Mouse (Mus musculus) lung, embryonic 14.5 days (tissue): ENCODE data around the gene Fam221b. TPM values are rescaled to one million over a fixed set of nuclear protein-coding genes. Genes with fewer than 3 reads are reported as not detected.
A peak's percentile ranks its signal among the peaks of the same experiment; 100 is the strongest.

Experiments
- ATAC-seq: fragments of 200-750 bp; cut with Nextera tagmentation; 2 replicates; pipeline ENCODE4 v1.8.0; 2017; ENCODE audit warnings: mild to moderate bottlenecking, moderate TSS enrichment, moderate library complexity; ENCODE audit not compliant: insufficient read depth
- DNase-seq: peaks from one replicate; pipeline ENCODE4 v3.0.0-alpha.2; 2015
- H3K27ac ChIP-seq: fragments of 300-500 bp; sonication (generic); 2 replicates; pipeline ENCODE4 v1.5.1; 2014; ENCODE audit warnings: low read depth, mild to moderate bottlenecking, moderate library complexity
- H3K27me3 ChIP-seq: fragments of 300-500 bp; sonication (generic); 2 replicates; pipeline ENCODE4 v1.6.1; 2014; ENCODE audit warnings: low read length, control low read depth; ENCODE audit not compliant: insufficient read depth
- H3K36me3 ChIP-seq: fragments of 300-500 bp; sonication (generic); 2 replicates; pipeline ENCODE4 v1.6.1; 2014; ENCODE audit warnings: control low read depth; ENCODE audit not compliant: insufficient read depth
- H3K4me1 ChIP-seq: fragments of 300-500 bp; sonication (generic); 2 replicates; pipeline ENCODE4 v1.6.1; 2014; ENCODE audit warnings: antibody characterized with exemption, control low read depth; ENCODE audit not compliant: insufficient read depth
- H3K4me2 ChIP-seq: fragments of 300-500 bp; sonication (generic); 2 replicates; pipeline ENCODE4 v1.6.1; 2014; ENCODE audit warnings: mild to moderate bottlenecking
- H3K4me3 ChIP-seq: fragments of 300-500 bp; sonication (generic); 2 replicates; pipeline ENCODE4 v1.5.1; 2014; ENCODE audit warnings: low read depth, low read length
- H3K9ac ChIP-seq: fragments of 300-500 bp; sonication (generic); 2 replicates; pipeline ENCODE4 v1.6.1; 2014
- H3K9me3 ChIP-seq: fragments of 300-500 bp; sonication (generic); 2 replicates; pipeline ENCODE4 v1.6.1; 2016; ENCODE audit warnings: low read depth, low read length, control low read depth
- CTCF ChIP-seq: IDR thresholded peaks from 2 replicates; pipeline ENCODE4 v1.5.1; 2016; ENCODE audit warnings: antibody characterized with exemption, low read depth
- WGBS: fragments of 180-500 bp; shearing (Covaris S2); extraction: QIAGEN DNeasy Blood & Tissue Kit; methylation state at CpG from one replicate; pipeline ENCODE4 v1.1.7; 2014; 5-methylcytosine and 5-hydroxymethylcytosine counted together
- polyA plus RNA-seq: library from polyadenylated mRNA; unstranded; fragments of >200 nt; fragmentation: Nextera tagmentation; extraction: Ambion mirVana; gene quantifications from 2 replicates; pipeline ENCODE4 v1.2.1, GENCODE M21; 2014

The Fam221b gene
- polyA plus RNA-seq, 1 experiment from 2014 or later: 3.2 TPM

- DNase-seq (no peak), ATAC-seq (no peak)
- Histone ChIP-seq H3K27ac (no peak within 1 kb of the TSS), H3K9ac (no peak within 1 kb of the TSS), H3K4me2 (no peak within 1 kb of the TSS), H3K9me3 (no peaks in the 10 kb centered on the region), H3K36me3 (no peaks in the 10 kb centered on the region), H3K4me1 (no peaks in the 10 kb centered on the region), H3K27me3 (no peaks in the 10 kb centered on the region), H3K4me3 (no peak within 1 kb of the TSS)
- 85% methylated on average over 6 of the region's 6 CpGs for WGBS
- no peak for TF ChIP-seq CTCF
Observed at GRCm38 (mm10) chr4:43700707-43701106, 31.8 kb upstream of the Fam221b start, which contains the start of gene Olfr70. Olfr70 (minus strand) TSS chr4:43700807.

GRCm38 (mm10) chr4:43696561-43696960, 27.6 kb upstream of the Fam221b start:
- H3K9me3 ChIP-seq: no peaks in the 10 kb centered on the region
- no peaks in the 10 kb centered on the region for H3K4me1 ChIP-seq
- H3K9ac ChIP-seq: no peak overlapping the region
- 87% methylated on average over 13 of the region's 13 CpGs for WGBS
- no peak overlapping the region for H3K27ac ChIP-seq
- TF ChIP-seq CTCF: no peak
- H3K4me3 ChIP-seq: no peak overlapping the region
- H3K27me3 ChIP-seq: no peaks in the 10 kb centered on the region
- DNase-seq (no peak), ATAC-seq (no peak)
- H3K36me3 ChIP-seq: no peaks in the 10 kb centered on the region
- no peak overlapping the region for H3K4me2 ChIP-seq

DNA sequence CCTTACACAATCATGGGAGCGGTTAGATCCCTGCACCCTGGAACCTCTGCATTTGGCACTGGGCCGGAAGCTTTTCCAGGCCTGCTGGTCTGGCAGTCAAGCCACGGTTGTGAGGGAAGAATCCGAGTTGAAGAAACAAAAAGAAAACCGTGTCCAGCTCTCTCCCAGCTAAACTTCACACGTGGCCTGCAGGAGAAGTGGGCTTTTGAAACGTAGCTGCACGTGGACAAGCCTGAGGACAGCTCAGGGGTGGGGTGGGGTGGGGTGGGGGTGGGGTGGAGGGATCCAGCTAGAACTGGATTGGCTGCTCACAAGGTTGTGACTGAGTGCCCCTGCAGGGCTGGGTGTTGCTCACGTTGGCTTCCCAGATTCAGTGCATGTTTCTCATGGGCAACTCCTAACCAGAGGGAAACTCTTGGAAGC, 26.3 kb upstream of the Fam221b start:
- no peaks in the 10 kb centered on the region for H3K36me3 ChIP-seq
- peak; percentile 73 for ATAC-seq
- no peaks in the 10 kb centered on the region for H3K4me1 ChIP-seq
- no peak overlapping the region for H3K4me2 ChIP-seq
- no peaks in the 10 kb centered on the region for H3K9me3 ChIP-seq
- H3K9ac ChIP-seq: no peak overlapping the region
- H3K4me3 ChIP-seq: no peak overlapping the region
- no peak overlapping the region for H3K27ac ChIP-seq
- 21% methylated on average over 9 of the region's 9 CpGs for WGBS
- peak; percentile 34 for DNase-seq
- no peak for TF ChIP-seq CTCF
- no peaks in the 10 kb centered on the region for H3K27me3 ChIP-seq

DNA sequence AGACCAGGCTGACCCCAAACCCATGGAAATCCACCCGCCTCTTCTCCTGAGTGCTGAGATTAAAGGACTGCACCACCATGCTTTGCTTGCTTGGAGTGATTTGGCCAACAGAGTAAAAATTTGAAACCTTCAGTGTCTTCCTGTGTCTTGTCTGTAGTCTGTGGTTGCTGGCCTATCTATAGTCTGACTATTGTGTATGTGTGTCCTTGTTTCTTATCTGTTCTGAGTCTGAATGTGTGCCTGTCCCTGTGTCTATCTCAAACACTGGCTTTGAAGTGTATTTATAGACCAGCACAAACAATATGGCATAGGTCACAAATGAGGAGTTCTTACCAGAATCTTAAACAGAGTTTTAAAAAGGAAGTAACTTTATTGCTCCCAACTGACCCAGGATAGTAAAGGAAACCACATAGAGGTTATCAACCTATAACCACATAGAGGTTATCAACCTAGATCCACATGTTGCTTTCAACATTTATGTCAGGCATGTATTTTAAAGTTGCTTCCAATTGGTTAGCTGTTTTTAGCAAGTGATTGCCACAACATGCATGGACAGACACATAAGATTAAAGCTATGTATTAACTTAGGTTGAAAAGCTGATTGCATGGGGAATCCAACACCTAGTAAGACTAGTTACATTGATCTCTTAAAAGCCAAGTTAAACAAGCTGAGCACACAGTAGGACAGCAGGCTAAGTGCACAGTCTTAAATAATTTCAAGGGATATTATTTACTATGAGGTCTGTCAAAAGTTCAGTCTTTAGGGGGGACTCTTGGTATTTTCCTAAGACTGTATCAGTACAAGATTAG, 25.7 kb upstream of the Fam221b start:
- 69% methylated on average over 1 of the region's 1 CpGs for WGBS

GRCm38 (mm10) chr4:43693806-43694241, 24.9 kb upstream of the Fam221b start:
- DNase-seq: no peak
- Histone ChIP-seq H3K36me3 (no peaks in the 10 kb centered on the region), H3K27me3 (no peaks in the 10 kb centered on the region), H3K4me1 (no peaks in the 10 kb centered on the region), H3K9ac (no peak overlapping the region), H3K4me3 (no peak overlapping the region), H3K9me3 (no peaks in the 10 kb centered on the region), H3K27ac (no peak overlapping the region), H3K4me2 (no peak overlapping the region)
- TF ChIP-seq CTCF: no peak
- 56% methylated on average over 5 of the region's 5 CpGs for WGBS
- ATAC-seq: 0 out of 2 replicates have a peak, but pooled peaks have one; percentile 28

More for the DNA sequence above, 25.7 kb upstream of the Fam221b start:
- DNase-seq (no peak), ATAC-seq (no peak)
- Histone ChIP-seq H3K27me3 (no peaks in the 10 kb centered on the region), H3K9ac (no peak overlapping the region), H3K4me1 (no peaks in the 10 kb centered on the region), H3K4me3 (no peak overlapping the region), H3K27ac (no peak overlapping the region), H3K4me2 (no peak overlapping the region), H3K36me3 (no peaks in the 10 kb centered on the region), H3K9me3 (no peaks in the 10 kb centered on the region)
- TF ChIP-seq CTCF: no peak

DNA sequence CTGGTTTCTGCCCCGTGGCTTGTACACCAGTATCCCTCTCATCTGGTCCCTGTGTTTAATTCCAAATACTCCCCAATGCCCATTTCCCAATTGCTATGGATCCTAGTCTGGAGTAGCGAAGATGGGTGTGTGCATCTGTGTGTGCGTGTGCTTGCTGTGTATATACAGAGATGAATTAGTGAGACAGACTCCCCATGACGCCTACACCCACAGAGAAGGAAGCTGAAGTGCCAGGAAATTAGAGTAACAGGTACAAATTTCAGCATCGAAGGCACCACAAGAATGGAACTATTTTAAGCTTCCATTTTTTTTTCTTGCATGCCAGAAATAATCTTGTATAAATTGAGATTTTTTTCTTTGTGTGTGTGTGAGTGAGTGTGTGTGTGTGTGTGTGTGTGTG, 22.1 kb upstream of the Fam221b start:
- WGBS: 74% methylated on average over 5 of the region's 5 CpGs
- Histone ChIP-seq H3K27ac (no peak overlapping the region), H3K9me3 (no peaks in the 10 kb centered on the region), H3K36me3 (0 out of 2 replicates have a peak, but pooled peaks cover 3% of the 10 kb centered on the region), H3K4me3 (no peak overlapping the region), H3K27me3 (no peaks in the 10 kb centered on the region), H3K9ac (no peak overlapping the region), H3K4me2 (no peak overlapping the region), H3K4me1 (no peaks in the 10 kb centered on the region)
- no peak for DNase-seq
- no peak for TF ChIP-seq CTCF
- no peak for ATAC-seq

DNA sequence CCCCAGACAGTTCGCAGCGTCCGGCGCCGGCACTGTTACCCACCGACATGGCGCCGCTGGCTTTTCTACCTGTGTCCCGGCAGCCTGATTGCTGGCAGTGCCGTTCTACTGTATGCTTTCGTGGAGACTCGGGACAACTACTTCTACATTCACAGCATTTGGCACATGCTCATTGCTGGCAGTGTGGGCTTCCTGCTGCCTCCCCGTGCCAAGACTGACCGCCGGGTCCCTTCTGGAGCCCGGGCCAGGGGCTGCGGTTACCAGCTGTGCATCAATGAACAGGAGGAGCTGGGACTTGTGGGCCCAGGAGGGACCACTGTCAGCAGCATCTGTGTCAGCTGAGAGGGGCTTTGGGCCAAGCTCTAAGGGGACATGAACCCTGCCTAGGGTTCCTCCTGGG, 21.1 kb upstream of the Fam221b start:
- Histone ChIP-seq H3K4me1 (no peaks in the 10 kb centered on the region), H3K4me2 (no peak overlapping the region), H3K9ac (no peak overlapping the region), H3K4me3 (no peak overlapping the region), H3K27me3 (no peaks in the 10 kb centered on the region), H3K9me3 (no peaks in the 10 kb centered on the region), H3K36me3 (0 out of 2 replicates have a peak, but pooled peaks cover 12% of the 10 kb centered on the region), H3K27ac (no peak overlapping the region)
- no peak for ATAC-seq
- TF ChIP-seq CTCF: no peak
- no peak for DNase-seq
- WGBS: 91% methylated on average over 17 of the region's 17 CpGs
